Comparison of ENCODE assay signal across 9 mouse cellular contexts in genomic region chr2:165860447-165860846, GRCm38 (mm10). TPM values are rescaled to one million over a fixed set of nuclear protein-coding genes. Genes with fewer than 3 reads are reported as not detected.
DNase-seq lines count a peak whose midpoint lies in the region; ATAC-seq and TF ChIP-seq lines count a peak whose summit lies in the region.
"Had no signal": no experiment of that assay in that cellular context is flagged by ENCODE, and none has a peak within 500 bp of the region (broad histone marks: within the 10 kb centered on the region; RNA-seq: fewer than 3 reads in every experiment).

No protein-coding gene starts in this region.

- H3K27ac ChIP-seq in heart, embryonic 11.5 days (ENCODE audit: low read depth, low read length), result peak overlapping the region; percentile 37; the same call in 1 of the 2 replicates
- H3K27ac ChIP-seq in lung, embryonic 14.5 days (ENCODE audit: low read depth), result peak overlapping the region; percentile 50; the same call in 1 of the 2 replicates
- H3K27ac ChIP-seq in bone marrow macrophage, adult 2 months (ENCODE audit: insufficient read depth, low read depth, low read length), result peak overlapping the region; percentile 97
- peak overlapping the region; percentile 89 for H3K27ac ChIP-seq in macrophage

- intact Hi-C loops in heart, postnatal 25 days (cut with DNase I), result no loop called here

- DNase-seq in heart, postnatal 25 days (ENCODE audit: low spot score), result no peak
- no peak for DNase-seq in lung, embryonic 14.5 days
- no peak for DNase-seq in lung, postnatal 36 days
- DNase-seq in frontal cortex, postnatal 25 days (ENCODE audit: low spot score in 2 of 2), result no peak
- DNase-seq: embryo, embryonic 11 days had no signal

- no peak overlapping the region for H3K4me2 ChIP-seq in heart, embryonic 11.5 days
- no peak overlapping the region for H3K4me2 ChIP-seq in lung, embryonic 14.5 days
- H3K4me2 ChIP-seq: hindbrain, embryonic 15.5 days had no signal

- H3K36me3 ChIP-seq in heart, embryonic 11.5 days (ENCODE audit: control insufficient read depth, insufficient read depth, low read length), result no peaks in the 10 kb centered on the region
- H3K36me3 ChIP-seq in lung, embryonic 14.5 days (ENCODE audit: insufficient read depth), result peaks cover 24% of the 10 kb centered on the region
- H3K36me3 ChIP-seq in macrophage (ENCODE audit: inconsistent target), result peaks cover 17% of the 10 kb centered on the region; the same call in 1 of the 2 replicates
- H3K36me3 ChIP-seq: hindbrain, embryonic 15.5 days had no signal

- no peak overlapping the region for H3K4me3 ChIP-seq in heart, embryonic 11.5 days (ENCODE audit: low read depth, low read length)
- no peak overlapping the region for H3K4me3 ChIP-seq in lung, embryonic 14.5 days (ENCODE audit: low read depth, low read length)
- no peak overlapping the region for H3K4me3 ChIP-seq in bone marrow macrophage, adult 2 months (ENCODE audit: insufficient read depth, low read length)
- no peak overlapping the region for H3K4me3 ChIP-seq in macrophage (ENCODE audit: inconsistent target)
- H3K4me3 ChIP-seq: hindbrain, embryonic 15.5 days had no signal

- H3K9me3 ChIP-seq in heart, embryonic 11.5 days (replicated peaks; ENCODE audit: control insufficient read depth, low read length), result no peaks in the 10 kb centered on the region
- H3K9me3 ChIP-seq in lung, embryonic 14.5 days (ENCODE audit: low read depth, low read length), result no peaks in the 10 kb centered on the region
- H3K9me3 ChIP-seq: hindbrain, embryonic 15.5 days had no signal

- H3K79me2 ChIP-seq in macrophage (ENCODE audit: inconsistent target), result peaks cover 100% of the 10 kb centered on the region

- WGBS in heart, embryonic 11.5 days (ENCODE audit: insufficient replicate concordance), result 92% methylated on average over 6 of the region's 6 CpGs
- 97% methylated on average over 6 of the region's 6 CpGs for WGBS in lung, embryonic 14.5 days
- WGBS in macrophage (ENCODE audit: missing documents), result 96% methylated on average over 6 of the region's 6 CpGs

- TF ChIP-seq POLR2A in bone marrow macrophage, adult 2 months (IDR thresholded peaks at IDR 0.05; ENCODE audit: borderline replicate concordance, low read depth, low read length), result no peak

- no peaks in the 10 kb centered on the region for H3K27me3 ChIP-seq in heart, embryonic 11.5 days (ENCODE audit: control insufficient read depth, insufficient read depth, low read length)
- H3K27me3 ChIP-seq in lung, embryonic 14.5 days (ENCODE audit: insufficient read depth, low read length), result no peaks in the 10 kb centered on the region
- H3K27me3 ChIP-seq: hindbrain, embryonic 15.5 days had no signal

- TF ChIP-seq CTCF in lung, embryonic 14.5 days (IDR thresholded peaks at IDR 0.05; ENCODE audit: low read depth), result no peak
- no peak for TF ChIP-seq CTCF in bone marrow macrophage, adult 2 months (IDR thresholded peaks at IDR 0.05; ENCODE audit: low read depth, low read length)

- ATAC-seq in heart, embryonic 11.5 days (replicated peaks; ENCODE audit: insufficient number of reproducible peaks, low FRiP score, low TSS enrichment), result no peak
- ATAC-seq in lung, embryonic 14.5 days (ENCODE audit: insufficient read depth), result no peak

- H3K4me1 ChIP-seq in heart, embryonic 11.5 days (ENCODE audit: control insufficient read depth, insufficient read depth, low read length), result peaks cover 45% of the 10 kb centered on the region
- peaks cover 52% of the 10 kb centered on the region for H3K4me1 ChIP-seq in lung, embryonic 14.5 days (ENCODE audit: insufficient read depth)
- H3K4me1 ChIP-seq in bone marrow macrophage, adult 2 months (ENCODE audit: control insufficient read depth, insufficient read depth, low read length), result peaks cover 72% of the 10 kb centered on the region

- no peak overlapping the region for H3K9ac ChIP-seq in heart, embryonic 11.5 days (ENCODE audit: low read depth, low read length)
- H3K9ac ChIP-seq in lung, embryonic 14.5 days, result no peak overlapping the region
- H3K9ac ChIP-seq: hindbrain, embryonic 15.5 days had no signal

RNA-seq across cellular contexts. Expression of gene Zmynd8, which starts 38.4 kb away (rescaled TPM):
- polyA plus RNA-seq in heart, embryonic 11.5 days (2014; fragmentation: Nextera tagmentation; extraction: Ambion mirVana), result 39.6 and 47.6 TPM in 2 replicates
- 10 to 100 TPM; 44.5 to 48.7 TPM for total RNA-seq in heart, postnatal 25 days (2021)
- polyA plus RNA-seq in lung, embryonic 14.5 days (2014; fragmentation: Nextera tagmentation; extraction: Ambion mirVana), result 40.5 and 46.0 TPM in 2 replicates
- polyA plus RNA-seq in bone marrow macrophage, adult 2 months (2012; ENCODE audit: insufficient read depth, insufficient read length, missing spikeins), result 97.8 and 99.5 TPM in 2 replicates
- total RNA-seq in macrophage (2018; cell fraction: chromatin; rRNA removed), result 100 to 1,000 TPM; 113 to 715 (median 441) TPM
- 100 to 1,000 TPM in 8 of 26 experiments, 10 to 100 TPM in 18; 32.1 to 112 (median 96.4) TPM for total RNA-seq in macrophage (2018; cell fraction: cytosol; rRNA removed)
- 100 to 1,000 TPM in 22 of 26 experiments, 10 to 100 TPM in 4; 57.9 to 347 (median 193) TPM for total RNA-seq in macrophage (2018; cell fraction: nucleus; rRNA removed)
- polyA plus RNA-seq in macrophage (2018), result 52.3 to 95.5 TPM (median 75.2 TPM) in 3 replicates

Comparison
In these comparisons a context has a peak if more than half of its experiments do, and no peak if none do; other contexts are left out.
1. H3K27ac ChIP-seq: peak in every context shown above with its lines; median percentile 97 in bone marrow macrophage, adult 2 months; 89 in macrophage; 50 in lung, embryonic 14.5 days; 37 in heart, embryonic 11.5 days.